Mouse (Mus musculus) G1E (cell line): ENCODE results near the gene Triobp. TPM values are rescaled to one million over a fixed set of nuclear protein-coding genes. Genes with fewer than 3 reads are reported as not detected.
A peak's percentile ranks its signal among the peaks of the same experiment; 100 is the strongest.

ENCODE experiments used
- ATAC-seq: 2 replicates; pipeline ENCODE4 v1.8.0; 2016; ENCODE audit warnings: mild to moderate bottlenecking; ENCODE audit not compliant: insufficient number of reproducible peaks, poor library complexity, low FRiP score, severe bottlenecking; ENCODE audit errors: extremely low read depth
- DNase-seq: peaks from one replicate; pipeline ENCODE4 v3.0.0; 2012; ENCODE audit warnings: low spot score
- H3K27me3 ChIP-seq: 2 replicates; pipeline ENCODE4 v1.6.1; 2012; ENCODE audit warnings: mild to moderate bottlenecking, low read length, inconsistent platforms; ENCODE audit not compliant: insufficient read depth
- H3K36me3 ChIP-seq: replicated peaks from 2 replicates; pipeline ENCODE3; 2012; ENCODE audit warnings: mild to moderate bottlenecking, inconsistent platforms
- H3K4me1 ChIP-seq: 2 replicates; pipeline ENCODE4 v1.6.1; 2012; ENCODE audit warnings: low read depth, low read length, inconsistent platforms, mixed read lengths; ENCODE audit not compliant: insufficient read depth
- H3K4me3 ChIP-seq: 2 replicates; pipeline ENCODE4 v1.5.1; 2012; ENCODE audit warnings: low read depth, mild to moderate bottlenecking, inconsistent platforms, low read length, moderate library complexity, mixed read lengths
- H3K9me3 ChIP-seq: replicated peaks from 2 replicates; pipeline ENCODE4 v1.6.1; 2012; ENCODE audit warnings: inconsistent platforms
- CTCF ChIP-seq: IDR thresholded peaks from 2 replicates; pipeline ENCODE4 v1.5.1; 2012; ENCODE audit warnings: low read depth, low read length, inconsistent platforms, mixed read lengths
- GATA1 ChIP-seq: IDR thresholded peaks from 2 replicates; pipeline ENCODE4 v1.6.1; 2012; ENCODE audit warnings: borderline replicate concordance, low read length, inconsistent platforms, mixed read lengths
- GATA2 ChIP-seq: IDR thresholded peaks from 2 replicates; pipeline ENCODE4 v1.6.1; 2012; ENCODE audit warnings: low read depth, low read length, inconsistent platforms, borderline replicate concordance
- POLR2AphosphoS5 ChIP-seq: IDR thresholded peaks from 2 replicates; pipeline ENCODE4 v1.6.1; 2012; ENCODE audit warnings: low read depth, low read length, inconsistent platforms; ENCODE audit not compliant: insufficient replicate concordance
- TAL1 ChIP-seq: conservative IDR thresholded peaks from 2 replicates; pipeline ENCODE4 v1.6.1; 2012; ENCODE audit warnings: low read depth, low read length, inconsistent platforms, mixed read lengths
- polyA plus RNA-seq: library from polyadenylated mRNA; stranded (reverse); fragments of >175 nt; gene quantifications from 2 replicates; pipeline ENCODE4 v1.2.3, GENCODE M21; 2012
- total RNA-seq, 2 experiments: library from RNA; stranded (forward) in 1 of 2; stranded (reverse) in 1 of 2; fragments of 200-1000 nt in 1 of 2; fragments of >200 nt in 1 of 2; fragmentation: Nextera tagmentation in 1 of 2; gene quantifications; 2 replicates each; pipeline ENCODE4 v1.2.3; 2014 to 2017

Triobp gene
- total and polyA plus RNA-seq, 3 experiments: 24.4 to 67.0 (median 42.5) TPM

DNA sequence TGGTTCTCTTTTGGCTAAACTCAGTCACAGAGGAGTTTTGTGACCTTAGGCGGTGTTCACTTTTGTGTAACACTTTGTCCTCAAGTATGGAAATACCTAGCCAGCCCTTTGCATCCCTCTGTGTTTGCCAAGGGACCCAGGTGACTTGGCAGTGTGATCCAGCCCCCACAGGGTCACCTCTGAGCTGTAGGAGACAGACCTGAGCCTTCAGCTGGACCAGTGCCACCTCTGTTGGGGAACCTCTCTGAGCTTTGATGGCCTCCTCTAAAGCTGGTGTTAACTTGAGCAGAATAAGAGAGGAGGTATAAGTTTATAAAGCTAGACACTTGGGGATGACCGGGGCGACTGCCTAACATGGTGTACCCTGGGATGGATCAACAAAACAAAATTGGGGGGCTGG lies 1.4 kb downstream of the Triobp start:
- ATAC-seq (no peak), DNase-seq (no peak)
- Histone ChIP-seq H3K4me1 (peaks cover 1% of the 10 kb centered on the region), H3K4me3 (no peak overlapping the region), H3K27me3 (peaks cover 63% of the 10 kb centered on the region), H3K36me3 (no peaks in the 10 kb centered on the region), H3K9me3 (0 out of 2 replicates have a peak, but pooled peaks cover 5% of the 10 kb centered on the region)
- TF ChIP-seq GATA1 (no peak), CTCF (no peak), GATA2 (no peak), POLR2AphosphoS5 (no peak), TAL1 (no peak)

DNA sequence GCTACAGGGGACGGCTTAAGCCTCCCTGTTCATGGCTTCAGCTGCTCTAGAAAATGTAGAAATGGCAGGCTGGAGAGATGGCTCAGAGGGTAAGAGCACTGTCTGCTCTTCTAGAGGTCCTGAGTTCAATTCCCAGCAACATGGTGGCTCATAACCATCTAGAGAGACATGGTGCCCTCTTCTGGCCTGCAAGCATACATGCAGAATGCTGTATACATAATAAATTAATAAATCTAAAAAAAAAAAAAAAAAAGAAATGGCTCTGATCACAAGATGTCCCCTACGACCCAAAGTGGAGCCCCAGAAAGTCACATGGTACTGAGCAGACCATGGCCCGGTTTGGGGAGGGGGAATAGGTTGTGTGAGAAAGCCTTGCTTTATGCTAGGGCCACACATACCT lies 8.1 kb downstream of the Triobp start:
- ATAC-seq (no peak), DNase-seq (no peak)
- Histone ChIP-seq H3K9me3 (no peaks in the 10 kb centered on the region), H3K27me3 (peaks cover 49% of the 10 kb centered on the region), H3K36me3 (no peaks in the 10 kb centered on the region), H3K4me1 (no peaks in the 10 kb centered on the region; the same call in none of the 2 replicates), H3K4me3 (no peak overlapping the region)
- TF ChIP-seq GATA2 (no peak), CTCF (no peak), GATA1 (no peak), TAL1 (no peak)

DNA sequence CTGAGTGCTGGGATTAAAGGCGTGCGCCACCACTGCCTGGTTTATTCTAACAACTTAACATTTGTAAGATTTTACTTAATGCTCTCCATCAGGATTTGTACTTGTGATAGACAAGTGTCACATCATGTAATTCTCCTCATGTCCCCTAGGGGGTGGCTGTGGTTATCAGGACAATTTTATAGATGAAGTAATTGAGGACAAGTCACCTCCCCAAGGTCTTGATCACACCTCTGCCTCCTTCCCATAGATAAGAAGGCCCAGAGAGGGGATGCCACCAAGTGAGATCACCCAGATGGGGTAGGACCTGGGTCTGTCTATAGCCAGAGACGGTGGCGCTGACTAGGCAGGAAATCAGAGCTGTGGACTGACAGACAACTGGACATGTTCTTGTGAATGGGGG lies 8.8 kb downstream of the Triobp start:
- H3K9me3 ChIP-seq: no peaks in the 10 kb centered on the region
- TF ChIP-seq CTCF (peak; percentile 51), GATA1 (no peak)
- no peak for ATAC-seq
- no peak for DNase-seq
- peaks cover 48% of the 10 kb centered on the region for H3K27me3 ChIP-seq
- no peaks in the 10 kb centered on the region for H3K36me3 ChIP-seq
- no peak overlapping the region for H3K4me3 ChIP-seq
- no peaks in the 10 kb centered on the region; the same call in none of the 2 replicates for H3K4me1 ChIP-seq

DNA sequence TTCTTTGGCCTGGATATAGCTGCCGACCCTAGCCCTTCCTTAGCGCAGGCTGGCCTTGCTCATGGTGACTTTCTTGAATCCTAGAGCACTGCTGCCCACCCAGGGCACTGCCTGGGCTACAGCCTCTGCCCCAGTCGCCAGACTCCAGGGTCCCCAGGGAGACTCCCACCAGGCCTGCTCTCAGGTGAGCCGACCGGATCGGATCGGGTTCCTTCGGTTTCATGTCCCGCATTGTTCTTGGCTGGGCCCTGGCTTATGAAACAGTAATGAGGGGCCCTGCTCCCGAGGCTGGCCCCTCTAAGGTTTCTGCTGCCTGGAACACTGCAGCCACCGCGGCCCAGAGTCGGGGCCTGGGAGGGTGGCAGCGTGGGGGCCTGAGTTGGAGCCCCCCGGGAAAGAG lies 9.5 kb downstream of the Triobp start:
- ATAC-seq (no peak), DNase-seq (no peak)
- no peak overlapping the region for H3K4me3 ChIP-seq
- H3K27me3 ChIP-seq: peaks cover 48% of the 10 kb centered on the region
- H3K4me1 ChIP-seq: no peaks in the 10 kb centered on the region; the same call in none of the 2 replicates
- H3K9me3 ChIP-seq: no peaks in the 10 kb centered on the region
- TF ChIP-seq CTCF (no peak), GATA1 (no peak), POLR2AphosphoS5 (no peak), GATA2 (no peak), TAL1 (no peak)
- H3K36me3 ChIP-seq: no peaks in the 10 kb centered on the region

DNA sequence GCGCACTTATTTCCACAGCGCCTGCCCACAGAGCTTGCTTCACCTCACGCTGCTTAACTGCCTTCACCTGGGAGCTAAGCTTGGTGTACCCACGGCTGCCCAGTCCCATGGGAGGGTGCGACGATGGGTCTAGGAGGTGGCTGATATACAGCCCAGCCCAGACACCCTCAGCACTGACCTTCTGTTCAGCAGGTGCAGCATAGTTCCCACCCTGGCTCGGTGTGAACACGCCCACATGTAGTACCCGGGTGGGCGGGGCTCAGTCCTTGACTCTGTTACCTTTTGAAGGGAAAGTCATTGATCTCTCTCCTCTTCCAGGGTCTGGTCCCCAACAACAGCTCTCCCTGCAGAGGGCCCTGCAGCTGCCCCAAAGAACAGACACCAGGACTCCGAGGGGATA lies 12.0 kb downstream of the Triobp start:
- Histone ChIP-seq H3K27me3 (peaks cover 51% of the 10 kb centered on the region), H3K4me3 (no peak overlapping the region), H3K9me3 (no peaks in the 10 kb centered on the region), H3K4me1 (peaks cover 3% of the 10 kb centered on the region), H3K36me3 (no peaks in the 10 kb centered on the region)
- TF ChIP-seq GATA2 (no peak), TAL1 (no peak), CTCF (no peak), POLR2AphosphoS5 (no peak), GATA1 (no peak)
- no peak for DNase-seq
- no peak for ATAC-seq

DNA sequence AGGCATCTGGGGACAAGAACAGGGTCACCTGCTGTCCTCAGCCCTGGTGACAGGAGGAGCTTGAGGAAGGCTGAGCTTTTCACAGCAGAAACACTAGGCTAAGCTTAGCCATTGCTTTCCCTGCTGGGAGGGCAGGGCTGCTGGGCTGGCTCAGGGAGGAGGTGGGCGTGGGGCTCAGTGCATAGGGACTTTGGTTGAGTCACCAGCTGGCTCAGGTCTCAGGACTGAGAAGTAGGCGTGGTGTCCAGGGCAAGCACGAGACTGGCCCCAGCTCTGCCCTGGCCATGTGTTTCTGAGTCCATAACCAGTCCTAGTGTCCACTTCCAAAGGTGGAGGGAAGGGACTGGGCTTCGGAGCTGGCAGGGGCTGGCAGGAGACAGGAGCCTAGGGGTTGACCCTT lies 12.6 kb downstream of the Triobp start:
- no peaks in the 10 kb centered on the region for H3K36me3 ChIP-seq
- DNase-seq (no peak), ATAC-seq (no peak)
- H3K4me3 ChIP-seq: no peak overlapping the region
- H3K4me1 ChIP-seq: peaks cover 3% of the 10 kb centered on the region
- peaks cover 54% of the 10 kb centered on the region for H3K27me3 ChIP-seq
- no peaks in the 10 kb centered on the region for H3K9me3 ChIP-seq
- TF ChIP-seq GATA1 (no peak), TAL1 (no peak), POLR2AphosphoS5 (no peak), GATA2 (no peak)

DNA sequence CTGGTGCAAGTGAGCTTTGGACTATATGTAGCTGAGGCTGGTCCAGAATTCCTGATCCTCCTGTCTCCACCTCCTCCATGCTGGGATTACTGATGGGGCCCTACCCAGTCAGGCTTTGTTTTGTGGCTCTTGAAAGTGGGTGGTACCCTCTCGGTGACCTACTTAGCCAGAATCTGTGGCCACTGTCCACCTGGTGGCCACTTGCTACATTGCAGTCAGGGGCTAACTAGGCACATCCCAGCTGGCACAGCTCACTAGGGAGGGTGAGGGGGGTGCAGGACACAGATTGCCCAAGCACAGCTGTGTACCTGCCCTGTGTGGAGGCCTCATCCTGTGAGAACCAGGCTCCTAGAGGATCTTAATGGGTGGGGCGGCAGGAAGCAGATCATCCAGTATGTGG lies 15.4 kb downstream of the Triobp start:
- Histone ChIP-seq H3K4me1 (peaks cover 3% of the 10 kb centered on the region; the same call in 1 of the 2 replicates), H3K27me3 (peaks cover 64% of the 10 kb centered on the region), H3K36me3 (no peaks in the 10 kb centered on the region), H3K4me3 (no peak overlapping the region), H3K9me3 (no peaks in the 10 kb centered on the region)
- ATAC-seq (no peak), DNase-seq (peak; percentile 62)
- TF ChIP-seq GATA2 (no peak), CTCF (peak; percentile 75), TAL1 (no peak)
